Mouse (Mus musculus): ENCODE measurements at regions not wholly inside any gene's neighbourhood (a gene's known extent, or its start where the extent isn't known, plus 50 kb on each side); places are given as distances from the start of the nearest gene placed in this dataset.

DNA sequence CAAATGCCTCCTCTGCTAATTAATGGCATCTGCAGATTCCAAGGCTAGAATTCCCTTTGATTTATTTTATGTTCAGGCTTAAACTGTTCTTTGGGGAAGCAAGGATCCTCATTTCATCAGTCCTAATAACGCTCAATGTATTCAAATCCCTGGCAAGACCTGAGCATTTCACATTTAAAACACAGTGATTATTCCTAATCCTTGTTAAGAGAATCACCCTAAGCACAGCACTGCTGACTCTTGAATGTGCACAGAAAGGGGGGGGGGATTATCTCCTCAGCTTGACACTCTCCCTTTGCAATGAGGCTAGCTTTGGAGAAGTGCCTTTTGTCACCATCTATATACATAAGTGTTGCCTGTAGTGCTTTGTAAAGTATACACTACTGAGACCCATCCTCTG lies 772.4 kb upstream of the Slit2 start:
- TF ChIP-seq TAL1 (IDR thresholded peaks at IDR 0.05; ENCODE audit: low read length) (no peak), GATA1 (IDR thresholded peaks at IDR 0.05; ENCODE audit: low read length) (no peak)
